Mouse (Mus musculus): ENCODE data around the gene Ccdc158.
A peak's percentile ranks its signal among the peaks of the same experiment; 100 is the strongest.

The Ccdc158 gene

DNA sequence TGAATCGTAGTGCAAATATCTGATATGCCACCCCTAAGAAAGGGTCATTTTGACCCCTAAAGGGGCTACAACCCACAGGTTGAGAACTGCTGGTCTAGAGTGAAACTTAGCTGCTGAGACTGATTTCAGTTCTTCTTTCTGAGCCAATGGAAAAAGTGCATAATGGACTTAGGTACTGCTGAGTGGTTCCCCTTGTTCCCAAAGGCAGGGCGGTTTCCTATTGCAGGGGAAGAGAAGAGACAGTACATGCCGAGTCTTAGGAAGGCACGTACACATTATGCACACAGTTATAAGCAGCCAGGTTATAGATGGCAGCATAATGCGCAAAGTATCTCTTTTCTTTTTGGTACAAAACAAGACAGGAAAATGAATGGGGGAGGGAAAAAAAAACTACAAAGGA is 13.1 kb upstream of the Ccdc158 start:
- no peak for DNase-seq (ENCODE audit: extremely low spot score, low spot score)

DNA sequence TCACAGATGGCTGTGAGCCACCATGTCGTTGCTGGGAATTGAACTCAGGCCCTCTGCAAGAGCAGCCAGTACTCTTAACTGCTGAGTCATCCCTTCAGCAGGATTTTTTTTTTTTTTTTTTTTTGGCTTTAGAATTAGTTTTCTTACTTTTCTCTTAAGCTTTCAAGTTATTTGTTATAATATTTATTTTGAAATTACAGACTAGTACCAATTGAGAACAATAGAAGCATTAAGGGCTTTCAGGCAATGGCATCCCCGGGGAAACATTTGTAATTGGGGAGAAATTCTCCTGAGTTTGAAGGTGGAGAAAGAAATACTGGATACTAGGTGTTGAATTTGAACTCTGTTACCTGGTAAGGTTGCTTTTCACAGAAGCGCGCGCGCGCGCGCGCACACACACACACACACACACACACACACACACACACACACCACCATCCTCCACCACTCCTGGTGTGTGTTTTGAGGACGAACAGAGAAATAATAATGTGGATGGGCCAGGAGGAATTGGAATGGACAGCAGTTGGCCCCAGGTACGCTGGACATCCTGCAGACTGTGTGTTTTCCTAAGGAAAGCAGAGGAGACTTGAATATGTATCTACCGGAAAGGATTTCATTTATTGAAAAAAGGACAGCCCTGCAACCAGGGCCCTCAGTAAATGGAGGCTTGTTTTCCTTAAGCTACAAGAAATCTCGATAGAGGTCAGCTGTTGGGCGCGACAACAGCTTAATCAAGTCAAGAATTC is 9.8 kb upstream of the Ccdc158 start:
- DNase-seq (ENCODE audit: extremely low spot score, low spot score), result no peak

DNA sequence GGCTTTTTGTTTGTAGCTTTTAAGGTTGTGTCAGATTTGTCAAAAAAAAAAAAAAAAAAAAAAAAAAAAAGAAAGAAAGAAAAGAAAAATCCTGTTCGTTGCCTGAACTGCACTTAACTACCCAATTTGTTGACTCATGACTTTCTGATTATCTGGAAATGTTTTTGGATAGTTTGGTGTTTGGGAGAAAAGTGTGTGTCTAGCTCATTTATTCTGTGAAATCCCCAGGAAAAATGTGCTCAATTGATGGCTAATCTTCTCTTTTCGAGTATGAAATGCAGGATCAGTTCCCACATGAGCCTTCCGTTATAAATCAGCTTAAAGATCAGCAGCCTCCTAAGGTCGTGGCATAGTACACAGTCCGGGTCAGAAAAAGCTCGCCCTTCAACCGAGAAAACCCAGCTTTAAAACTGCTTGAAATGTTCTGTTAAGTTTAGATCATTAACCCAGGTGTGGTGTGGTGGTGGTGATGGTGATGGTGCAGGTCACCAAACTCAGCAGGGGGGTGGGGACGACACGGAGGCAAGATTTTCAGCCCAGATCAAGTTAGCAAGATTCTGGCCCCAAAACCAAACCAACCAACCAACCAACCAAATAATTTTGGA is 8.9 kb upstream of the Ccdc158 start:
- DNase-seq (ENCODE audit: extremely low spot score, low spot score), result no peak

DNA sequence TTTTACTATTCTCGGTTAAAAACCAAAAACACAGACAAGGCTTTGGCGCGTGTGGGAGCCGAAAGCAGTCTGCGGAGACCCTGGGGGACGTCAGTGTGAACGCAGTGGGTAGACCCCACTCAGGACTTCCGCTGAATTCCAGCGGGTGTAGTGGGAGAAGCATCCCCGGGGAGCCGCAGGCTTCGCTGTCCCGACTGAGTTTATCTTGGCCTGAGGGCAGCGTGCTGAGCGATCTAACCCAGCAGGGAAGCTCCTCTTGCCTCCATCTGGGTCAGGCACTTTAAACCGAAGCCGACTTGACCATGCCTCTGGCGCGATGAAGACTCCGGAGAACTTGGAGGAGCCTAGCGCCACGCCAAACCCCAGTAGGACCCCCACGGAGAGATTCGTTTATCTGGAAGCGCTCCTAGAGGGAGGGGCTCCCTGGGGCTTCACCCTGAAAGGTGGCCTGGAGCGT is 8.3 kb upstream of the Ccdc158 start, which contains the start of gene Shroom3:
TSS of gene Shroom3 (plus strand) at position 85 of the 457 bp plus-strand sequence.
- peak; percentile 77 for DNase-seq (ENCODE audit: extremely low spot score, low spot score)

DNA sequence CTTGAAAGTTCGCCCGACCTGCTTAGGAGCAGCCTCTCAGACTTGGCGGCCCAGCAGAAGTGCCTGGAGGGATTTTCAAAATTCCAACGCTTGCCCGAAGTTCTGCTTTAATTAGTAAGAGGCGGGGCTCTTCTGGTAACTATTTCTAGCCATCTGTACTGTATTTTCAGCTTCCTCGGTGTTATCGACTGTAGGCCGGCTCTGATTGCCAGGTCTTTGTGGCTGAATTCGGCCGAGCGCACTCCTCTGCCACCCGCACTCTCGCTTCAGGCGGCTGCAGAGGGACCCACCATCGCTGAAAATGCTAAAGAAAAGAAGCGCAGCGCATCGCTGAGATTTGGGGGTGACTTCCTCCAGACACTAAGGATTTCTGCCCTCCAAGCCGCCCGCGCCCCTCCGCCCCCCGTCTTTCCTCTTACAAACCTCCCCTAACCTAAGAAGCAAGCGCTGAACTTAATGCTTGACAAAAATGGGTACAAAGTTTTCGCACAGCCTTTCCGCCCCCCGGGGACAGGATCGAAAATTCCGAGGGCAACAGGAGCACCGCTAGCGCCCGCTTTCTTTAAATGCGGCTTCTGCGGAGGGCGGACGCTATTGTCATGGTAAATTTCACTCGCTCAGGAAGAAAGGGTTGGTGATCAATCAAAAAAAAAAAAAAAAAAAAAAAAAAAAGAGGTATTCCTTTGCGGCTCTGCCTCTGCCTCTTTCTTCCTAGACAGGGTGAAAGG is 7.7 kb upstream of the Ccdc158 start:
- peak; percentile 74 for DNase-seq (ENCODE audit: extremely low spot score, low spot score)

DNA sequence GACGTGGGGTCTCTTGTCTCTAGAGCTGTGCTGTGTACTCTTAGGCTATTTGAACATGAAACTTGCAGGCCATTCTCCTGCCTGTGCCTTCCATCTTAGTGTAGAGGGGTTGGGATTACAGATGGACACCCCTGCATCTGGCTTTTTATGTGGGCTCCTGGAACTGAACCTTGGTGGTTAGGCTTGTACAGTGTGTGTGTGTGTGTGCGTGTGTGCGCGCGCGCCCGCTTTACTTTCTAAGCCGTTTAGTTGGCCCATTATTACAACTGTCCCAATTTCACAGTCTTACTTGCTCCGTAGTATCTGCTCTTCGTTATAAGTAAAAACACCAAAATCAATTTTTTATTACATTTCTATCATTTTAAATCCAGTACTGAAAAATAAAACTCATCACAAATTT is 6.8 kb upstream of the Ccdc158 start:
- DNase-seq (ENCODE audit: extremely low spot score, low spot score), result no peak

DNA sequence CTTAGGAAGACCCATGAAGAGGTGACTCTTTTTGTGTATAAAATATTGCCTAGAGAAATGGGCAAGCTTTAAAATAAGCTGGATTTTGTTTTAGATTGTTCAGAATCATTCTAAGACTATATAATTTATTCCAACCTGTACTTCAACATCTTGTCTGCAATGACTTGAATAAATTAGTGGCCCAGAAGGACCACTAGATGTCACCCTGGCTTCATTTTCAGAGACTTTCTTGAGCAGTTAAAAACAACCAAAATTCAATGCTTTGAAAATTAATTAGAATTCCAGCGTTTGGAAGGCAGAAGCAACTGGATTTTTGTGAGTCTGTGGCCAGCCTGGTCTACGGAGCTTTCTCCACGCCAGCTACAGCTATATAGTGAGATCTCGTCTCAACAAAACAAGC is 4.4 kb upstream of the Ccdc158 start:
- no peak for DNase-seq (ENCODE audit: extremely low spot score, low spot score)

DNA sequence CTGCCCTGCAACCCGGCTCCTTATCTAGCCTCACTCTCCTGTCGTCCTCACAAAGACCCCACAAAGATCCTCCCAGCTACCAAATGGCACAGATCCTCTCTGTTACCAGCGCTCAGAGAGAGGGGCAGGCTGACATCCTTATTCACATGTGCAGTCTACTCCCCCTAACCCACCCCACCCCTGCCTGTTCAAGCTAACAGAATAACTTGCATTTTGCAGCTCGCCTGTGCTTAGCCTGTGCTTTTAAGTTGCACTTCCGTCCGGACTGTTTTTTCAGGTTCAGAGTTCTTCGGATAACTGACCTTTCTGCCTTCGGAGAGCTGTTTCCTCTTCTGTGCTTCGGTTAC is 476 bp upstream of the Ccdc158 start:
- no peak for DNase-seq (ENCODE audit: extremely low spot score, low spot score)

DNA sequence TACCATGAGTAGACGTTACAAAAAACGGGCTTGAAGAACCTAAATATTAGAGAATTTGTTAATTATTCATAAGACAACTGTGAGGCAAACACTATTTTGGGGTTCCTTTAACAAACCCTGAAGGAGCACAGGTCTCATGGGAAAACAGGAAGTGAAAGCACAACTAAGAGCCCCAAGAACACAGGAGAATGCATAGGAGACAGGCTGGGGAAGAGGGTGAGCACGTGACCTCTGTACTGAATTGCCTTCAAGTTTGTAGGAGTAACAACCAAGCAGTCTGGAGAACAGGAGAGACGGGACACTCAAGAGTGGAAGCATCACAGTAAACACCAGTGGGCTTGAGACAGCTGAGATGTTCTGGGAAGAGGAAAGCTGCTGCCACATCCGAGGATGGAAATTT is 8.2 kb downstream of the Ccdc158 start:
- DNase-seq (ENCODE audit: extremely low spot score, low spot score), result no peak

DNA sequence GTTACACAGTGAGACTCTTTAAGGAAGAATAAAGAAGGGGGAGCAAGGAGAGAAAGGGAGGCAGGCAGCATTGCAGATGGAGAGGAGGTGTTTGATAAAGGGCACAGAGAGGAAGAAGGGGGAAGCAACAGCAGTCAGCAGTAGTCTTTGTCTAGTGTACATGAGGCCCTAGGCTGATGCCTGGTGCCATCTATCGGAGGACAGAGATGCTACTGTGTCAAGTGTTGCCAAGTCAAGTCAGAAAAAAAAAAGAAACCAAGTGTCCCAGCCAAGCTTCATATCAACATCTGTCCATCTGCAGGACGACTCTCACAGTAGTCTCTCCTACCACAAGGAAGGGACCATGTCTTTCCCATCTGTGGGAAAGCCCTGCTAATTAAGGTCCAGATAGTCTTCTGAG is 10.8 kb downstream of the Ccdc158 start:
- DNase-seq (ENCODE audit: extremely low spot score, low spot score), result no peak

DNA sequence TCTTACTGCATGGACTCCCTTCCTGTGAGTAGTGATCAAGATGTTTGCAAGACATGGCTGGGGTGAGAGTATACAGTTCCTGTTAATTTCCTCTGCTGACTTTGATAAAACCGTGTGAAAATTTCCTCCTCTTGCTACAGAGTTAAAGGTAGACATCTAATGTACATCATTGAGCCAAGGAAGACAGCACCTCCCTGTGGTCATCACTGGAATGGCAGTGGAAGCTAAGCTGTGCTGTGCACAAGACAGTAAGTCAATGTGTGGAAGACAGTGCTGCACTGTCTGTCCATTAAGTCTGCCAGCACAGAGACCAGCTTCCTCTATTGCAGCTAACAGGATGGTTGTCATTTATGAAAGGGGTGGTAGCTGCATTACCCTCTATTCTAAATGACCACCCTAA is 18.8 kb downstream of the Ccdc158 start:
- DNase-seq (ENCODE audit: extremely low spot score, low spot score), result peak; percentile 62

DNA sequence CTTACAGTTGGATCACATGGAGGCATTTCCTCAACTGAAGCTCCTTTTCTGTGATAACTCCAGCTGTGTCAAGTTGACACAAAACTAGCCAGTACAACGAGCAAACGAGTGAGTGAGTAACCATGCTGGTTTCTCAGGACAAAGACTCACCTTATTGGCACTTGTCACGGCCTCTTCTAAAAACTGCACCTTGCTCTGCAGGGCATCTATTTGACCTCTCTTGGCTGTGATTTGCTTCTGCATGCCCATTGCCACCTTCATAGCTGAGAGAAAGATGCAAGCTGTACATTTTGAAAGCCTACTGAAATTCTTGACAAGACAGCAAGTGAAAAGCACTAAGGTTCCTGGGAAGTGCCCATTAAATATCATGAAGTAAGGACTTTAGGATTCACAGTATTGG is 34.2 kb downstream of the Ccdc158 start:
- no peak for DNase-seq (ENCODE audit: extremely low spot score, low spot score)

DNA sequence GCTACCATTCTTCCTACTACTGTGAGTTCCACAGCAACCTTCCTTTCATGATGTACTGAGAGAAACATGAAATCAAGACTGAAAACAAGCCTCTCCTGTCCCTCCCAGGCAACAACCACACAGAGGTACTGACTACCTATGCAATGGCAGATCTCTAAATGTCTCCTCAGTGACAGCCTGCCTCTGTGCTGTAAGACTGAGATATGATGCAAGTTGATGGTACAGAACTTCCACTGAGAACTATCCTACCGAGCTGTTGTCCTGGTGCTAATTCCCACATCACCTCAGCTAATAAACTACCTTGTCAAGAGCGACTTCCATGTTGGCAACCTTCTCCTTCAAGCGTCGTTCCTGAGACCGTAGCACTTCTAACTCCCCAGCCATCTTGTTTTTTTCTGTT is 39.2 kb downstream of the Ccdc158 start:
- DNase-seq (ENCODE audit: extremely low spot score, low spot score), result no peak

DNA sequence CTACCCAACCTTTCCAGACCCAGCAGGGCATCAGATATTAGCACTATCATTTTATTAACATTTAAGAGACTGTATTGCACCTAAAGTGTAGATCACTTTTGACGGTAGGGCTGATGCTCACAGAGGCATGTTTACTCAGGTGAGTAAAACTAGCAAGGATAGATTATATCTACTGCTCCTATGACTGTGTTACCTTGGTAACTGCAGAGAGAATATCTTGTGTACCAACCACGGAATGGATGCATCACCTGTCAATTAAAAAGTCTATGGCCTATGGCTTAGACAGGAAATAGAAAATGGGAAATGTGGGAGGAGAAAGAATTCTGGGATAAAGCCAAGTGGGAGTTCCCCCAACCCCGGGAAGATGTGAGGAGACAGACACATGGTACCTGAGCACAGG is 40.2 kb downstream of the Ccdc158 start:
- DNase-seq (ENCODE audit: extremely low spot score, low spot score), result no peak

DNA sequence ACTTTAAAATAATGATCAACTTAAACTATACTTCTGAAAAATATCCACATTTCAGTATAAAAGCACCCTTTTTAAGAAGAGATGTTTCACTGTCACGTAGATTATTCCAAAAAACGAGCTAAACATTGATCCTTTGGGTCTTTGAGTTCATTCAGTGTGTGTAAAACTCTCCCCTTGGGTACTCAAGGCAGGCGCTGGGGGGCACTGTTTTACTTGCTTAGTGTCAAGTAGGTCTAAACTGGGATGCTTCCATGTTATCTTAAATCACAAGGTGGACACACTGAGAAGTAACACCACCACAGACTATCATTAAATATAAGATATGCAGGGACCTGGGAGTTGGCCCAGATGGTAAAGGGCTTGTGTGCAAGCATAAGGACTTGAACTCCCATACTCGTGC is 41.5 kb downstream of the Ccdc158 start:
- DNase-seq (ENCODE audit: extremely low spot score, low spot score), result no peak

DNA sequence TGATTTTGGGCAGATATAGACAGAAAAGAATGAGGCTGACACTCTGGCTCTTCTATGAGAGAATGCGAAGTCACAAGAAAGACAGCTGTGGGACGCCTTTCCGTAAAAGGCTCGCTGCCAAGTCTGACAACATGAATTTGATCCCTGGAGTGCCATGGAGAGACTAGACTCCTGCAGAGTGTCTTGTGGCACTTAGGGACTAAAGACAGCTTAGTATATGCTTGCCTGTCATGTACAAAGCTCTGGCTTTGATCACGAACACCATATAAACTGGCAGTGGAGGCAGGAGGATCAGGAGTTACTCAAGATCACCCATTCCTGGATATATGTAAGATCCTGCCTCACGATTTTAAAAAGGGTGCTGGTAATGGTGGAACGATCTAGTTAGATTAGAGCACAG is 47.2 kb downstream of the Ccdc158 start:
- no peak for DNase-seq (ENCODE audit: extremely low spot score, low spot score)

DNA sequence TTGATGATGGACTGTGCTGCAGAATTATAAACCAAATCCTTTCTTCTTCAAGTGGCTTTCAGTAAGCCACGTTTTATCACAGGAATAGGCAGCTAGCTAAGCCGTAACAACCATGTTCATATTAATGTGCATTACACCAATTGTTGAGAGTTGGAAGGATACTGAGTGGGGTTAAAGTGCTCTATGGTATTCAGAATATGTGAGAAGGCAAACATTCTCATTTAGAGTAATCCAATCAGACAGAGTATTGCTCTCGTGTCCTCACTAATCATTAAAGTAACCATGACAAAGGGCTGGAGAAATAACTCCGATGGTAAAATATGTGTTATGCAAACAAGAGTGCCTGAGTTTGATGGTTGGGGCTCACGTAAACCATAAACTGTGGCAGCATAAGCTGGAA is 53.2 kb downstream of the Ccdc158 start:
- no peak for DNase-seq (ENCODE audit: extremely low spot score, low spot score)

DNA sequence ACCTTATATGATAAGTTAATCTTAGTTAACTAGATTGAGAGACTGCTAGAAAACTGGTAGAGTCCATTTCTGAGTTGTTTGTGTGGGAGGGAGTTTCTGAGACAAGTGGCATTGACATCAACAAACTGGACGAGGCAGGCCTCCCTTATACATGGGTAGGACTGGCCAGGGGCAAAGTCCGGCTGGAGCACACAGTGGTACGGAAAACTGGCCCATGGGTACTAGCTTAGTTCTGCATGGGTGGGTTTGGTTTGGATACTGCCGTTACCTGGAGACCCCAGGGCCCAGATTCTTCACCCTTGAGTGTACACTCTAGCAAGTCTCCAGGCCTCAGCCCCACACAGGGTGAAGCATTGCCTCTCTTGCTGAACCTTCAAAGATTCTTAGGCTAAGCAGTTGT is 62.3 kb downstream of the Ccdc158 start:
- DNase-seq (ENCODE audit: extremely low spot score, low spot score), result no peak

DNA sequence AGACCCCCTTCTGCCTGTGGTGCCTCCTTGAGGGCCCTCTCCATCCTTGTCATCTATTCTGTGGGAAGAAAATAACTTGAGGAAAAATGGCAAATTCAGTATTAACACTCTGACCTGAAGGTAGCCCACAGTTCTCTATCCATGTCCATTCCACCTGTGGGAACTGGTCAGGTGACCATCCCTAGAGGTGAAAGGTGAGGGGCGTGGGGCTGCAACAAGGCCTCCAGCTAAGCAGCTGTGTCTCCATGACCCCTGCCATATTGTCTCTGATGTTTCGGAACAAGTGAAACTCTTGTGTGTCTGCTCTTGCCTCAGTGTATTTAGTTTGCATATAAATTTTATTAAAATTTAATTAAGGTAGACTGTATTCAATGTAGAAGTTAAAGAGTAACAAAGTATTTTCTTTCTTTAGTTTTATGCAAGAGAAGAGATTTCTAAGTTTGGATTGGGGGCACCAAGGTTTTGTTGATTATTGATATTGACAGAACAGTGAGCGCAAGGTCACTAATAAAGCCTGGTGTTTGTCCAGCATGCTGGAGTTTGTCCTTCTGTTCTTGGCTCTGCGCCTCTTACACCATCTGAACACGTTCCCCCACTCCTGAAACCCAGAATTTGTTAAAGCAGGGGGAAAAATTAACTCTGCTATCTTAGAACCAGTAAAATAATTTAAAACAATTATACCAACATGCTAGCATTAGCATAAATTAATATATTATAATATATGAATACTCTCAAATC is 67.4 kb downstream of the Ccdc158 start:
- no peak for DNase-seq (ENCODE audit: extremely low spot score, low spot score)

DNA sequence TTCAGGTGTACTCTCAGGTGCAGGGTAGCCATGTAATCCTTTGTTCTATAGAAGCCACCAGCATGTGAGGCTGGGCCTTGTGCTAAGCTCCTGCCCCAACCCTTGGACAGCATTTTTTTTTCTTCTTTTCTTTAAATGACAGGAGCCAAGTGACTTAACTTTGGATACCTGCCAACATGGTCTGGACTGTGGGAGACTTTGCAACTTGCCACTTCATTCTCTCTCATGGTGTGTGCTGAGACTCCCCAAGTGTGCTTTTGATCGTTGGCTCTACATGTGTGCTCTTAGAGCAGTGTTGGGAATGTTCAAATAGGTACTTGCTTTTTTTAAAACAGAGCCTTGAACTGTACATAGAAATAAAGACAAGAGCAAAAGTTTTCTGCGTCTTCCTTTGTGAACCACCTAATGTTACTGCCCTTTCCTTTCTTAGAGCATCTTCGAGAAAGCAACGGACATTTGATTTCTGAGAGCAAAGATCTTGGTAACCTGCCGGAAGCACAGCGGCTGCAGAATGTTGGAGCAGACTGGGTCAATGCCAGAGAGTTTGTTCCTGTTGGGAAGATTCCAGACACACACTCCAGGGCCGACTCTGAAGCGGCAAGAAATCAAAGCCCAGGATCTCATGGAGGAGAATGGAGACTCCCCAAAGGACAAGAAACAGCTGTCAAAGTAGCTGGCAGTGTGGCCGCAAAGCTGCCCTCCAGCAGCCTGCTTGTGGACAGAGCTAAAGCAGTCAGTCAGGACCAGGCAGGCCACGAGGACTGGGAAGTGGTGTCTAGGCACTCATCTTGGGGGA is 70.4 kb downstream of the Ccdc158 start:
- DNase-seq (ENCODE audit: extremely low spot score, low spot score), result no peak

Data from neural tube, embryonic 10.5 days (tissue).